Mouse (Mus musculus): ENCODE results near the gene Samd4b. TPM values are rescaled to one million over a fixed set of nuclear protein-coding genes. Genes with fewer than 3 reads are reported as not detected.

Samd4b gene
- polyA plus RNA-seq, 1 experiment from 2014 or later = 24.3 TPM

DNA sequence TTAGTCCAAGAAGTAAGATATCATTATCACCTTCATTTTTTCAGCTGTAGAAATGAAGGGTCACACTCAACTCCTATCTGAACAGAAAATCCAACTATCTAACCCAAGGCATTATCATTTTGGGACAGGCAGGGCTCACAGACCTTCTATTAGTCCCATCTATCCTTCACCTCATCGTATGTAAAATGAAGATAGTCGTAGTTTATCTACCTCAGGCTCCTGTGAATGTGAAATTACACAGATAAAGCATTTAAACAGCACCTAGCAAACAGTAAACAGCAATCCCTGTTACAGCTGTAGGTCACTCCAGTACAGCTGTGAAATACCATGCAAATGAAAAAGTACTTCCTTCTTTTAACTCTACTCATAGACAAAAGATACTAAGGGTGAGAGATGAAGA, 165.7 kb downstream of the Samd4b start:
- Histone ChIP-seq H3K4me3 (no peak overlapping the region), H3K4me1 (peaks cover 40% of the 10 kb centered on the region), H3K9me3 (no peaks in the 10 kb centered on the region), H3K36me3 (0 out of 2 replicates have a peak, but pooled peaks cover 3% of the 10 kb centered on the region), H3K27me3 (no peaks in the 10 kb centered on the region), H3K27ac (replicated peaks) (no peak overlapping the region), H3K4me2 (replicated peaks) (no peak overlapping the region), H3K9ac (replicated peaks) (no peak overlapping the region)
- no peak for ATAC-seq (replicated peaks)
- WGBS = 96% methylated on average over 2 of the region's 2 CpGs

DNA sequence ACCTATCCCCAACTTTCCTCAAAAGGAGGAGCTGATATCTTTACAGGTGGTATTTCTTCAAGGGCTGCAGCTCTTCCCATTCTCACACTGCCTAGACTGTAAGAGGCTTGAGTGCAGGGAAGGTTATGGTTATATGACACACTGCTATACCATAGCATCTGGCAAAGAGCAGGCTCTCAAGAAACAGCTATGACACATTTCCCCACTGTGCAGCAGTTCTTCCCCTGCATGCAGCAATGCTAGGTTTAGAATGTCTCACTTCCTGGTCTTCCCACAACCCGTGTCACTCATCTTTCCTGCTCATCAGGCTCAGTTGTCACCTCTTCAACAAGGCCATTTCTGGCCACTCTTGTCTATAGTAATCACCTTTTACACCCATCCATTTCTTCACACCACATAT, 167.4 kb downstream of the Samd4b start:
- Histone ChIP-seq H3K27me3 (no peaks in the 10 kb centered on the region), H3K27ac (replicated peaks) (no peak overlapping the region), H3K4me2 (replicated peaks) (no peak overlapping the region), H3K9ac (replicated peaks) (no peak overlapping the region), H3K9me3 (no peaks in the 10 kb centered on the region), H3K36me3 (0 out of 2 replicates have a peak, but pooled peaks cover 3% of the 10 kb centered on the region), H3K4me3 (no peak overlapping the region), H3K4me1 (peaks cover 37% of the 10 kb centered on the region)
- no peak for ATAC-seq (replicated peaks)
- WGBS = 87% methylated on average over 1 of the region's 1 CpGs

DNA sequence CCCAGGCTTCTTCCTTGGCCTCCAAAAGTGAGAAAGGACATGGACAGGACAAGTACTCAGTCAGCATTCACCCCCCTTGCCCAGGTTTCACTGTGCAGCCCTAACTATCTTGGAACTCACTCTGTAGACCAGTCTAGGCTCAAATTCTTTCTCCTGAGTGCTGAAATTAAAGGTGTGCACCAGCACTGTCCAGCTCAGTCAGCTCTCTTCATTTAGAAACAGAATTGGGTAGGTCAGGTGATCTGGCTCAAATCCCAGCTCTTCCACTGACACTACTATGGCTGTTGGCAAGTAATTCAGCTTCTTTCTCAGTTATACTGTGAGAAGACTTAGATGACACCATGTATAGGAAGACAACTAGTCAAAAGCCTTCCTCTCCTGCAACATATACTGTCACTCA, 170.2 kb downstream of the Samd4b start:
- Histone ChIP-seq H3K4me2 (replicated peaks) (no peak overlapping the region), H3K9me3 (no peaks in the 10 kb centered on the region), H3K36me3 (peaks cover 11% of the 10 kb centered on the region), H3K9ac (replicated peaks) (no peak overlapping the region), H3K27ac (replicated peaks) (no peak overlapping the region), H3K4me1 (peaks cover 10% of the 10 kb centered on the region), H3K4me3 (no peak overlapping the region), H3K27me3 (no peaks in the 10 kb centered on the region)
- ATAC-seq (replicated peaks) = no peak

DNA sequence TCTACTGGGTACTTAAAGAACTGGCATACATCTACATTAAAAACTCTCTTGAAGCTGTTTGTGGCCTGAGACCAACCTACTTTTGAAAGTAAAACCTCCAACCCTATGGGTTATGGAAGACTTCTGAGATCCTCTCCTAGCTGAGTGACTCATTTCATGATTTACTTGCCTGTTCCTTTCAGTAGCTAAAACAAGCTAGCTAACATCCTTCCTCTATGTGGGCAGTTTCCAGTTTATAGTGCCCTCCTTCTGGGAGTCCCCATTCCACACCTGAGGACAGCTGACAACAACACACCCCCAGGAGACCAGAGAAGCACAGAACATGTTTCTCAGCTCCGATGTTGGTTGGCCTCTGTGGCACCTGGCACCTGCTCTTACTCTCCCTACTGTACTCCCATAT, 174.9 kb downstream of the Samd4b start:
- Histone ChIP-seq H3K4me3 (no peak overlapping the region), H3K4me2 (replicated peaks) (no peak overlapping the region), H3K9me3 (no peaks in the 10 kb centered on the region), H3K27ac (replicated peaks) (no peak overlapping the region), H3K36me3 (peaks cover 53% of the 10 kb centered on the region), H3K9ac (replicated peaks) (no peak overlapping the region), H3K27me3 (no peaks in the 10 kb centered on the region), H3K4me1 (no peaks in the 10 kb centered on the region)
- 95% methylated on average over 1 of the region's 1 CpGs for WGBS
- ATAC-seq (replicated peaks) = no peak

DNA sequence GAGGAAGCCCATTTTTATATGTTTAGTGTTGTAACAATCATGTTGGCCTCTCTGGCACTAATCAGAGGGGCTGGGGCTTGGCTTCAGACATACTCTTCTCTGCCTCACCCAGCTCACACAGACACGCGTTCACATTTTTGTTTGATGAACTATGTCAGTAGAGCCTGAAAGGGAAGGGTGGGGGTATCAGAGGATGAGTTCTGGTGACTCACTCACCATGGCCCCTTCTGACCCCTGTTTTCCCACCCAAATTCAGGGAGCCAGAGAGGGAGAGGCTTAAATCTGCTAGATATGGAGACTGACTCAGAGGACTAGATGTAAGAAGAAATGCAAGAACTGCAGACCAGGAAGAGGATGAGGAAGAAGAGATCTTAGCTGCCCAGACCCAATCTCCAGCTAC, 178.5 kb downstream of the Samd4b start:
- Histone ChIP-seq H3K4me2 (replicated peaks) (no peak overlapping the region), H3K4me1 (no peaks in the 10 kb centered on the region), H3K9me3 (no peaks in the 10 kb centered on the region), H3K27me3 (no peaks in the 10 kb centered on the region), H3K9ac (replicated peaks) (no peak overlapping the region), H3K4me3 (no peak overlapping the region), H3K27ac (replicated peaks) (no peak overlapping the region), H3K36me3 (peaks cover 81% of the 10 kb centered on the region)
- ATAC-seq (replicated peaks) = no peak
- 93% methylated on average over 2 of the region's 2 CpGs for WGBS

DNA sequence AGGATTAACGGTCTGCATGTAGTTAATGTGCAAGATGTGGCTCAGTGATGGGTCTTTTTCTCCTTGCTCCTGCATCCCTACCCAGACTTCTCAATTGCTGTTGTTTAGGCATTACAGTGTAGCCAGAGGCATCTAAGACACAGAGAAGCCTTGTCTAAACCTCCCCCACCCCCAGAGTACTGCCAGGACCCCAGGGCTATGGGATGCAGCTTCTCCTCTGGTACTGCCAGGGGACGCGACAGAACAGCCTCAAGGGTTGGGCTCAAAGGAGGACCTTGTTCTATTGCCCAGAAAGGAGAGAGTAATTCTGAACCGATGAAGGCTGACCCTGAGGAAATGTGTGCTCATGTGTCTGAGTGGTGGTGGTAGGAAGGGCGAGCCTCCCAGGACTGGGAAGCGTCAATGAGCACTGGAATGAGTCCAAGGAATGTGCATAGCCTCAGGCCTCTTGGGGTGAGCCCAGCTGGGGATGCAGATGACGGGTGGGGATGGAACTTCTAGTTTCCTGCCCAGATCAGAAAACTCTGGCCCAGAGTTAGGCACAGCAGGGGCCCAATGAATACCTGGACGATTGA, 179.8 kb downstream of the Samd4b start:
- ATAC-seq (replicated peaks) = no peak
- H3K4me2 ChIP-seq (replicated peaks) = no peak overlapping the region
- H3K4me3 ChIP-seq = no peak overlapping the region
- H3K9me3 ChIP-seq = no peaks in the 10 kb centered on the region
- H3K4me1 ChIP-seq = no peaks in the 10 kb centered on the region
- WGBS = 66% methylated on average over 8 of the region's 8 CpGs
- peaks cover 88% of the 10 kb centered on the region for H3K36me3 ChIP-seq
- no peak overlapping the region for H3K9ac ChIP-seq (replicated peaks)
- H3K27ac ChIP-seq (replicated peaks) = no peak overlapping the region
- H3K27me3 ChIP-seq = no peaks in the 10 kb centered on the region

DNA sequence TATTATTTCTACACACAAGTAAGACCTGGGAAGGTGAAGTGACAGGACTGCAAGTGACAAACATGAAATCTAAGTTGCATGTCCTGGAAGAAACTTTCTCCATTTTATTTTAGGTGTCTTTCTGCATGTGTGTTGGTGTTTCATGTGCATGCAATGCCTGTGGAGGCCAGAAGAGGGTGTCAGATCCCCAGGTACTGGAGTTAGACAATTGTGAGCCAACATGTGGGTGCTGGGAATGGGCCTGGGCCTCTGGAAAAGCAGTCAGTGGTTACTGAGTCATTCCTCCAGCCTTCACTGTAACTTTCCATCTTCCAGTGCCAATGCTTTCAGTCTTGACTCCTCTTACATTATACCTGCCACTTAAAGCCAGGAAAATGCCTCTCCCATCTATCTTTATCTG, 180.6 kb downstream of the Samd4b start:
- Histone ChIP-seq H3K4me1 (no peaks in the 10 kb centered on the region), H3K36me3 (peaks cover 88% of the 10 kb centered on the region), H3K27ac (replicated peaks) (no peak overlapping the region), H3K9me3 (no peaks in the 10 kb centered on the region), H3K27me3 (no peaks in the 10 kb centered on the region), H3K4me2 (replicated peaks) (no peak overlapping the region), H3K4me3 (no peak overlapping the region), H3K9ac (replicated peaks) (no peak overlapping the region)
- no peak for ATAC-seq (replicated peaks)

DNA sequence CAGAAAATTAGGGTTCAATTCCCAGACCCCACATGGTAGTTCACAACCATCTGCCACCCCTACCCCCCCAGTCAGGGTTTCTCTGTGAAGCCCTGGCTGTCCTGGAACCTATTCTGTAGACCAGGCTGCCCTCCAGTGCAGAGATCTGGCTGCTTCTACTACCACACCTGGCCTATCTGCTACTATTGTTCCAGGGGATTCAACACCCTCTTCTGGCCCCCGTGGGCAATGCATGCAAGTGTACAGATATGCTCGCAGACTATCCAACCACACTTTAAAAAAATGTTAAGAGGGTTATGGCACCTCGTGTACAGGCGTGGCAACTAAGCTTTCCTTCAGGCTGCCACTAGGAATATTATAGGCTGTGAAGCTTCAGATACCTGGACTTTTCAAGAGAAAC, 185.1 kb downstream of the Samd4b start:
- H3K4me2 ChIP-seq (replicated peaks) = no peak overlapping the region
- H3K27ac ChIP-seq (replicated peaks) = no peak overlapping the region
- H3K9ac ChIP-seq (replicated peaks) = no peak overlapping the region
- WGBS = 84% methylated on average over 4 of the region's 4 CpGs
- H3K27me3 ChIP-seq = no peaks in the 10 kb centered on the region
- no peak overlapping the region for H3K4me3 ChIP-seq
- no peaks in the 10 kb centered on the region for H3K4me1 ChIP-seq
- H3K36me3 ChIP-seq = peaks cover 80% of the 10 kb centered on the region
- no peaks in the 10 kb centered on the region for H3K9me3 ChIP-seq
- ATAC-seq (replicated peaks) = no peak

DNA sequence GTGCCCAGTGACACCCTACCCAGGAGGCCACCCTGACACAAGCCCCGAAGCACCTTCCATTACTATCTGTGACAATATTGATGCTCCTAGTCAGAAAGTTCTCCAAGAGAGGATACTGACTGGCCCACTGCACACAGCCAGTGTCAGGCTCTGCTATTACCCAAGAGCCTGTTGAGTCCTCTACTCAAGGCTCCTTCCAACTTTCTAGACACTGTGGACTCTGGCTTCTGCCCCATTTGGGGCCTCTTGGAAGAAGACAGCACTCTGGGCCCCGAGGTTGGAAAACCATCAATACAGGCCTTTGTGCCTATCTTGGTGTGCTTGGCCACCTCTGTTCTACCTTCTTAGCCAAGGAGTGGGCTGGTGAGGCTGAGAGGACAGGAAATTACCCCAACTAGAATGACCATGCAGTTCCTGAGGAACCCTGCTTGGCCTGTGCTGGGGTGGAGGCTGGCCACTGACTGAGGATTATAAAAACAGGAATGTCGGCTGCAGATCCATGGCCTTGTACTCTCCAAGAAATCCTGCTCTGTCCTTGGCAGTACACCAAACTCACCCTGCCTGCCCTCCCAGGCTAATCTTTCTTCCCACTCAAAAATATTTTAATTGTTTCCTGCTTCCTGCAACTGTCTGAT, 187.0 kb downstream of the Samd4b start:
- Histone ChIP-seq H3K4me3 (no peak overlapping the region), H3K4me2 (replicated peaks) (no peak overlapping the region), H3K9ac (replicated peaks) (no peak overlapping the region), H3K4me1 (no peaks in the 10 kb centered on the region), H3K27ac (replicated peaks) (no peak overlapping the region), H3K27me3 (no peaks in the 10 kb centered on the region), H3K36me3 (peaks cover 84% of the 10 kb centered on the region), H3K9me3 (no peaks in the 10 kb centered on the region)
- no peak for ATAC-seq (replicated peaks)
- 89% methylated on average over 3 of the region's 3 CpGs for WGBS

DNA sequence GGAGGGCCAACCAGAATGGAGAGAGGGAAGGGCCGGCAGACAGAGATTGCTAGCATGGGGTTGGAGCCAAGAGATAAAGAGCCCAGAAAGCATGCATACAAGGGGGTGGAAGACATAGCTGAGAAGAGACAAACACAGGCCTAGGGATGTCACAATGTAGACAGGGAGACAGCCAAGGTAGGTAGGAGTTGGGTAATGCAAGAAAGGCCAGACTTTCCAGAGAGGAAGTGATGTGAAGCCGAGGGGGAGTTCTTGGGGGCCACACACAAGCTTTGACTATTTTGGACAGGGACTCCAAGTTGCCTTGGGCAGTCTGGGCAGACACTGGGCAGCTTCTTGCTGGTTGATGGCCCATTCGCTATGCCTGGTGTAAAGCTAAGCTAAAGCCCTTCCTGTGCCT, 196.0 kb downstream of the Samd4b start:
- peaks cover 96% of the 10 kb centered on the region for H3K36me3 ChIP-seq
- no peak overlapping the region for H3K4me2 ChIP-seq (replicated peaks)
- no peak overlapping the region for H3K4me3 ChIP-seq
- no peaks in the 10 kb centered on the region for H3K9me3 ChIP-seq
- no peak overlapping the region for H3K9ac ChIP-seq (replicated peaks)
- H3K27ac ChIP-seq (replicated peaks) = no peak overlapping the region
- no peaks in the 10 kb centered on the region for H3K4me1 ChIP-seq
- ATAC-seq (replicated peaks) = no peak
- H3K27me3 ChIP-seq = no peaks in the 10 kb centered on the region
- WGBS = 84% methylated on average over 3 of the region's 3 CpGs

DNA sequence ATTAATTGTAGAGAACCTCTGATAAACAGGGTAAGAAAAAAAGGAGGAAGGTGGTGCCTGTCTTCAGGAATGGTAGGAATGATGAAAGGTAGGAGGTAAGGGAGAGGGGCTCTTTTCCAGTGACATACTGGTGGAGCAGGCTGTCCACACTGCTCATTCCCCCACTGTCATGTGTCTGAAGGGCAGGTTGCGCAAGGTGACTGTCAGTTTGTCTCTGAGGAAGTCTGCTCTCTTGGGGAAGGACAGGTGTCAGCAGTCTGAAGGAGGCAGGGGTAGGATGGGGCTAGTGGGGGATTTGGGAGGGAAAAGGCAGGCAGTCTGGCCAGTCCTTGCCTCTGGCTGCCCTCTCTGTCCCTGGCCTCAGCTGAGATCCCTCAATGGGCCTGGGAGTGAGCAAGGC, 196.9 kb downstream of the Samd4b start:
- H3K9ac ChIP-seq (replicated peaks) = no peak overlapping the region
- no peaks in the 10 kb centered on the region for H3K9me3 ChIP-seq
- 100% methylated on average over 1 of the region's 1 CpGs for WGBS
- ATAC-seq (replicated peaks) = no peak
- H3K4me2 ChIP-seq (replicated peaks) = no peak overlapping the region
- H3K4me1 ChIP-seq = no peaks in the 10 kb centered on the region
- H3K36me3 ChIP-seq = peaks cover 96% of the 10 kb centered on the region
- H3K27ac ChIP-seq (replicated peaks) = no peak overlapping the region
- H3K4me3 ChIP-seq = no peak overlapping the region
- H3K27me3 ChIP-seq = no peaks in the 10 kb centered on the region

DNA sequence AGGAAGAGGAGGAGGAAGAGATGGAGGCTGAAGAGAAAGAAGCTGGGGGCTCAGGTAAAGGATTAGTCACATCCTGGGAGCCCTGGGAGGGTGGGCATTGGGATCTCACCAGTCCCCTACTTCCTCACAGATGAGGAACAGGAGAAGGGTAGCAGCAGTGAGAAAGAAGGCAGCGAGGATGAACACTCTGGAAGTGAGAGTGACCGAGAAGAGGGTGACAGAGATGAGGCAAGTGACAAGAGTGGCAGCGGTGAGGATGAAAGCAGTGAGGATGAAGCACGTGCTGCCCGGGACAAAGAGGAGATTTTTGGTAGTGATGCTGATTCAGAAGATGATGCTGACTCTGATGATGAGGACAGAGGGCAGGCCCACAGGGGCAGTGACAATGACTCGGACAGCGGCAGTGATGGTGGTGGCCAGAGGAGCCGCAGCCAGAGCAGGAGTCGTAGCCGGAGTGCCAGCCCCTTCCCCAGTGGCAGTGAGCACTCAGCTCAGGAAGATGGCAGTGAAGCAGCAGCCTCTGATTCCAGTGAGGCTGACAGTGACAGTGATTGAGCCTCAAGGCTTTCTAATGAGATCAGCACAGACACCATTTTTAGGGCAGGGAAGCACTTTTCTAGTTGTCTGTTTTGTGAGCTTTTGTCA, 199.1 kb downstream of the Samd4b start:
- peaks cover 2% of the 10 kb centered on the region for H3K4me1 ChIP-seq
- H3K4me3 ChIP-seq = no peak overlapping the region
- H3K27me3 ChIP-seq = no peaks in the 10 kb centered on the region
- ATAC-seq (replicated peaks) = no peak
- no peak overlapping the region for H3K9ac ChIP-seq (replicated peaks)
- H3K27ac ChIP-seq (replicated peaks) = no peak overlapping the region
- peaks cover 87% of the 10 kb centered on the region for H3K36me3 ChIP-seq
- no peak overlapping the region for H3K4me2 ChIP-seq (replicated peaks)
- WGBS = 90% methylated on average over 10 of the region's 10 CpGs
- H3K9me3 ChIP-seq = no peaks in the 10 kb centered on the region

DNA sequence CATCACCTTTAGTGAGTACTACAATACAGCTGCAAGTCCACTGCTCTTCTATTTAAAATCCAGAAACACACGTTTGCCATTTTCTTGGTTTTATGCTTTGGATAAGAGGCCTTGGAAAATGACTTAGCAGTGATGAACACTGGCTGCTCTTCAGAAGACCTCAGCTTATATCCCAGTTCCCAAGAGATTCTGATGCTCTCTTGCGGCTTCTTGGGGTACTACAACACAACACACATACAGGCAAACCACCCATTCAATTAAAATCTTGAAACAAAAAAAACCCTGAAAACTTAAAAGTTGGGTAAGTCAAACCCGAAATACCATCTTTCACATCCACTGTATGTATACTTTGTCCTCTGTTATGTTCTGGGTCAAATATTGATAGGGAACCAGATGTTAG, 199.9 kb downstream of the Samd4b start:
- Histone ChIP-seq H3K9me3 (no peaks in the 10 kb centered on the region), H3K9ac (replicated peaks) (no peak overlapping the region), H3K27me3 (no peaks in the 10 kb centered on the region), H3K4me2 (replicated peaks) (no peak overlapping the region), H3K36me3 (peaks cover 79% of the 10 kb centered on the region), H3K4me3 (no peak overlapping the region), H3K27ac (replicated peaks) (no peak overlapping the region), H3K4me1 (peaks cover 10% of the 10 kb centered on the region)
- 67% methylated on average over 3 of the region's 3 CpGs for WGBS
- no peak for ATAC-seq (replicated peaks)
